Mouse (Mus musculus) neural tube, embryonic 14.5 days (tissue): ENCODE data around the gene Dnase1l2. TPM values are rescaled to one million over a fixed set of nuclear protein-coding genes. Genes with fewer than 3 reads are reported as not detected.

Experiments used
- ATAC-seq: fragments of 200-750 bp; cut with Nextera tagmentation; 2 replicates; pipeline ENCODE4 v1.8.0; 2017; ENCODE audit warnings: low read depth, mild to moderate bottlenecking, moderate TSS enrichment, moderate library complexity
- H3K27ac ChIP-seq: fragments of 300-500 bp; sonication (generic); 2 replicates; pipeline ENCODE4 v1.5.1; 2014; ENCODE audit warnings: low read depth, mild to moderate bottlenecking, control low read depth, low read length, moderate library complexity, mixed read lengths
- H3K27me3 ChIP-seq: fragments of 300-500 bp; sonication (generic); 2 replicates; pipeline ENCODE4 v1.6.1; 2014; ENCODE audit warnings: low read length; ENCODE audit not compliant: control insufficient read depth, insufficient read depth
- H3K36me3 ChIP-seq: fragments of 300-500 bp; sonication (generic); 2 replicates; pipeline ENCODE4 v1.6.1; 2014; ENCODE audit warnings: low read length, mixed read lengths; ENCODE audit not compliant: control insufficient read depth, insufficient read depth
- H3K4me1 ChIP-seq: fragments of 300-500 bp; sonication (generic); 2 replicates; pipeline ENCODE4 v1.6.1; 2014; ENCODE audit warnings: low read length; ENCODE audit not compliant: control insufficient read depth, insufficient read depth
- H3K4me2 ChIP-seq: fragments of 300-500 bp; sonication (generic); 2 replicates; pipeline ENCODE4 v1.6.1; 2014; ENCODE audit warnings: mild to moderate bottlenecking, low read depth, low read length, control low read depth
- H3K4me3 ChIP-seq: fragments of 300-500 bp; sonication (generic); 2 replicates; pipeline ENCODE4 v1.5.1; 2014; ENCODE audit warnings: low read depth, low read length, control low read depth, mixed read lengths
- H3K9ac ChIP-seq: fragments of 300-500 bp; sonication (generic); replicated peaks from 2 replicates; pipeline ENCODE4 v1.6.1; 2014; ENCODE audit warnings: low read depth, mild to moderate bottlenecking, control low read depth, low read length, mixed read lengths
- H3K9me3 ChIP-seq: fragments of 300-500 bp; sonication (generic); 2 replicates; pipeline ENCODE4 v1.6.1; 2016; ENCODE audit warnings: low read length; ENCODE audit not compliant: control insufficient read depth
- WGBS: fragments of 180-500 bp; shearing (Covaris S2); extraction: QIAGEN DNeasy Blood & Tissue Kit; methylation state at CpG from one replicate; pipeline ENCODE4 v1.1.7; 2014; 5-methylcytosine and 5-hydroxymethylcytosine counted together
- polyA plus RNA-seq: library from polyadenylated mRNA; unstranded; fragments of >200 nt; fragmentation: Nextera tagmentation; extraction: Ambion mirVana; gene quantifications from 2 replicates; pipeline ENCODE4 v1.2.1, GENCODE M21; 2014

Gene Dnase1l2
- polyA plus RNA-seq, 1 experiment from 2014 or later = 6.5 TPM

GRCm38 (mm10) chr17:24402371-24402770, 40.5 kb downstream of the Dnase1l2 start:
- ATAC-seq = no peak
- H3K4me1 ChIP-seq = no peaks in the 10 kb centered on the region
- no peak overlapping the region for H3K4me3 ChIP-seq
- no peak overlapping the region for H3K27ac ChIP-seq
- no peak overlapping the region for H3K9ac ChIP-seq
- 89% methylated on average over 3 of the region's 3 CpGs for whole genome bisulfite sequencing
- peaks cover 77% of the 10 kb centered on the region for H3K36me3 ChIP-seq
- H3K9me3 ChIP-seq = no peaks in the 10 kb centered on the region
- H3K4me2 ChIP-seq = no peak overlapping the region
- no peaks in the 10 kb centered on the region for H3K27me3 ChIP-seq

GRCm38 (mm10) chr17:24394456-24394855, 48.4 kb downstream of the Dnase1l2 start:
- H3K4me3 ChIP-seq = no peak overlapping the region
- no peaks in the 10 kb centered on the region for H3K27me3 ChIP-seq
- no peak overlapping the region for H3K9ac ChIP-seq
- no peaks in the 10 kb centered on the region for H3K4me1 ChIP-seq
- no peak overlapping the region for H3K27ac ChIP-seq
- WGBS = 91% methylated on average over 7 of the region's 7 CpGs
- H3K4me2 ChIP-seq = no peak overlapping the region
- H3K36me3 ChIP-seq = peaks cover 32% of the 10 kb centered on the region
- no peak for ATAC-seq
- H3K9me3 ChIP-seq = no peaks in the 10 kb centered on the region

- WGBS = 27% methylated on average over 4 of the region's 4 CpGs
- H3K27ac ChIP-seq = no peak overlapping the region
Observed at GRCm38 (mm10) chr17:24393527-24393926, 49.4 kb downstream of the Dnase1l2 start.

GRCm38 (mm10) chr17:24391149-24391548, 51.8 kb downstream of the Dnase1l2 start:
- Histone ChIP-seq H3K36me3 (peaks cover 24% of the 10 kb centered on the region), H3K27me3 (no peaks in the 10 kb centered on the region), H3K4me1 (no peaks in the 10 kb centered on the region), H3K4me3 (no peak overlapping the region), H3K27ac (no peak overlapping the region), H3K9me3 (no peaks in the 10 kb centered on the region), H3K9ac (no peak overlapping the region), H3K4me2 (no peak overlapping the region)
- WGBS = 66% methylated on average over 8 of the region's 8 CpGs
- no peak for ATAC-seq

More at GRCm38 (mm10) chr17:24393527-24393926, 49.4 kb downstream of the Dnase1l2 start:
- no peaks in the 10 kb centered on the region for H3K4me1 ChIP-seq
- H3K27me3 ChIP-seq = no peaks in the 10 kb centered on the region
- no peak overlapping the region for H3K4me3 ChIP-seq
- H3K4me2 ChIP-seq = no peak overlapping the region
- peaks cover 26% of the 10 kb centered on the region for H3K36me3 ChIP-seq
- no peak overlapping the region for H3K9ac ChIP-seq
- ATAC-seq = no peak
- H3K9me3 ChIP-seq = no peaks in the 10 kb centered on the region

Other genes starting within 250 kb of the Dnase1l2 start
- gene Tbc1d24, start 237.5 kb downstream of the Dnase1l2 start, polyA plus RNA-seq = 29.2 and 34.7 TPM in 2 replicates
- 5.0 and 5.3 TPM in 2 replicates for gene Ntn3, start 233.6 kb downstream of the Dnase1l2 start, polyA plus RNA-seq
- gene Tedc2, start 222.3 kb downstream of the Dnase1l2 start, polyA plus RNA-seq = 10.0 and 11.2 TPM in 2 replicates
- 7.0 and 11.1 TPM in 2 replicates for gene Ccnf, start 191.6 kb downstream of the Dnase1l2 start, polyA plus RNA-seq
- 0.68 and 0.87 TPM in 2 replicates for gene Abca17, start 92.0 kb downstream of the Dnase1l2 start, polyA plus RNA-seq
- gene Abca3, start 91.2 kb downstream of the Dnase1l2 start, polyA plus RNA-seq = 33.0 and 37.1 TPM in 2 replicates
- gene Rnps1, start 28.5 kb downstream of the Dnase1l2 start, polyA plus RNA-seq = 285 and 287 TPM in 2 replicates
- gene Eci1, start 16.5 kb downstream of the Dnase1l2 start, polyA plus RNA-seq = 44.2 and 49.9 TPM in 2 replicates
- 34.6 and 36.9 TPM in 2 replicates for gene E4f1, start 27.2 kb upstream of the Dnase1l2 start, polyA plus RNA-seq
- gene Pgp, start 27.3 kb upstream of the Dnase1l2 start, polyA plus RNA-seq = 73.3 and 75.4 TPM in 2 replicates
- 0.68 TPM in 1 of 2 replicates, not detected in the other for gene Bricd5, start 30.8 kb upstream of the Dnase1l2 start, polyA plus RNA-seq
- gene Mlst8, start 36.0 kb upstream of the Dnase1l2 start, polyA plus RNA-seq = 36.2 and 38.0 TPM in 2 replicates
- 44.9 and 52.2 TPM in 2 replicates for gene Caskin1, start 45.5 kb upstream of the Dnase1l2 start, polyA plus RNA-seq
- gene Traf7, start 84.8 kb upstream of the Dnase1l2 start, polyA plus RNA-seq = 74.2 and 76.6 TPM in 2 replicates
- gene Rab26, start 91.1 kb upstream of the Dnase1l2 start, polyA plus RNA-seq = 1.8 and 5.7 TPM in 2 replicates
- 30.8 and 37.5 TPM in 2 replicates for gene Pkd1, start 106.7 kb upstream of the Dnase1l2 start, polyA plus RNA-seq
- 74.7 and 87.7 TPM in 2 replicates for gene Tsc2, start 189.5 kb upstream of the Dnase1l2 start, polyA plus RNA-seq
- 6.8 and 7.3 TPM in 2 replicates for gene Nthl1, start 189.6 kb upstream of the Dnase1l2 start, polyA plus RNA-seq
- gene Slc9a3r2, start 207.2 kb upstream of the Dnase1l2 start, polyA plus RNA-seq = 49.3 and 52.6 TPM in 2 replicates
- not detected in 2 replicates for gene Npw, start 215.4 kb upstream of the Dnase1l2 start, polyA plus RNA-seq
- gene Zfp598, start 226.6 kb upstream of the Dnase1l2 start, polyA plus RNA-seq = 22.6 and 24.5 TPM in 2 replicates
- 154 and 196 TPM in 2 replicates for gene Syngr3, start 246.8 kb upstream of the Dnase1l2 start, polyA plus RNA-seq